Mouse (Mus musculus): ENCODE measurements at regions not wholly inside any gene's neighbourhood (a gene's known extent, or its start where the extent isn't known, plus 50 kb on each side); places are given as distances from the start of the nearest gene placed in this dataset.

GRCm38 (mm10) chrX:130808530-130809235 lies 1059.1 kb downstream of the Diaph2 start:
- Histone ChIP-seq H3K27ac (ENCODE audit: low read depth) (no peak overlapping the region), H3K36me3 (ENCODE audit: control insufficient read depth, insufficient read depth, low read length) (no peaks in the 10 kb centered on the region), H3K9me3 (ENCODE audit: control insufficient read depth, low read length) (no peaks in the 10 kb centered on the region), H3K4me3 (ENCODE audit: low read depth, low read length) (no peak overlapping the region), H3K4me2 (ENCODE audit: low read length) (no peak overlapping the region), H3K9ac (ENCODE audit: low read length) (no peak overlapping the region), H3K4me1 (replicated peaks; ENCODE audit: control insufficient read depth, insufficient read depth, low read length) (no peaks in the 10 kb centered on the region), H3K27me3 (replicated peaks; ENCODE audit: control insufficient read depth, insufficient read depth, low read length) (no peaks in the 10 kb centered on the region)
- ATAC-seq (replicated peaks; ENCODE audit: low FRiP score, low TSS enrichment, low read depth) (no peak), DNase-seq (ENCODE audit: low spot score) (no peak)
- 79% methylated on average over 3 of the region's 3 CpGs for WGBS

DNA sequence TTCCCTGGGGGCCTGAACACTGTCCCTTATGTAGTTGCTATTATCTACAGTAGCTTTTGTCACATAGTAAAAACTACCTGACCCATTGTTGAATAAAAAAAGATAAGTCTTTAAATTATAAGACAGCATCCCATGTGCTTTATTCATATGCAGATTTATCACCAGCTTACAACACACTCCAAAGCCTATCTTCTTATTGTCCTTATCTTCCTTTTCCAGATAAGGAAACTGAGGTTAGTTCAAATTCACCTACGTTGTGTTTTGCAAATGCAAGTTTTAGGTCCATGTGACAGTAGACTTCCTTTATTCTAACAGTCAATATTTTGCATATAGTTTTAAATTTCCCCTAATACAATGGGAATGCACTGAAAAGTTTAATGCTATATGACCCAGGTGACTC lies 1069.4 kb downstream of the Diaph2 start:
- Histone ChIP-seq H3K4me3 (ENCODE audit: low read depth, low read length) (no peak overlapping the region), H3K27me3 (replicated peaks; ENCODE audit: control insufficient read depth, insufficient read depth, low read length) (no peaks in the 10 kb centered on the region), H3K36me3 (ENCODE audit: control insufficient read depth, insufficient read depth, low read length) (no peaks in the 10 kb centered on the region), H3K4me2 (ENCODE audit: low read length) (no peak overlapping the region), H3K27ac (ENCODE audit: low read depth) (no peak overlapping the region), H3K9me3 (ENCODE audit: control insufficient read depth, low read length) (no peaks in the 10 kb centered on the region), H3K9ac (ENCODE audit: low read length) (no peak overlapping the region), H3K4me1 (replicated peaks; ENCODE audit: control insufficient read depth, insufficient read depth, low read length) (no peaks in the 10 kb centered on the region)
- 74% methylated on average over 1 of the region's 1 CpGs for WGBS
- ATAC-seq (replicated peaks; ENCODE audit: low FRiP score, low TSS enrichment, low read depth) = no peak
- DNase-seq (ENCODE audit: low spot score) = no peak

- no peak overlapping the region for H3K27ac ChIP-seq (ENCODE audit: low read depth)
- H3K4me1 ChIP-seq (replicated peaks; ENCODE audit: control insufficient read depth, insufficient read depth, low read length) = no peaks in the 10 kb centered on the region
- no peak overlapping the region for H3K4me2 ChIP-seq (ENCODE audit: low read length)
- no peak overlapping the region for H3K4me3 ChIP-seq (ENCODE audit: low read depth, low read length)
- H3K9ac ChIP-seq (ENCODE audit: low read length) = no peak overlapping the region
- no peaks in the 10 kb centered on the region for H3K27me3 ChIP-seq (replicated peaks; ENCODE audit: control insufficient read depth, insufficient read depth, low read length)
- DNase-seq (ENCODE audit: low spot score) = no peak
- 89% methylated on average over 1 of the region's 1 CpGs for WGBS
- ATAC-seq (replicated peaks; ENCODE audit: low FRiP score, low TSS enrichment, low read depth) = no peak
- no peaks in the 10 kb centered on the region for H3K36me3 ChIP-seq (ENCODE audit: control insufficient read depth, insufficient read depth, low read length)
- no peaks in the 10 kb centered on the region for H3K9me3 ChIP-seq (ENCODE audit: control insufficient read depth, low read length)
Measured at GRCm38 (mm10) chrX:130819707-130820106, 1070.2 kb downstream of the Diaph2 start.

GRCm38 (mm10) chrX:130820168-130820567 lies 1070.6 kb downstream of the Diaph2 start:
- no peak overlapping the region for H3K9ac ChIP-seq (ENCODE audit: low read length)
- no peaks in the 10 kb centered on the region for H3K27me3 ChIP-seq (replicated peaks; ENCODE audit: control insufficient read depth, insufficient read depth, low read length)
- no peaks in the 10 kb centered on the region for H3K4me1 ChIP-seq (replicated peaks; ENCODE audit: control insufficient read depth, insufficient read depth, low read length)
- DNase-seq (ENCODE audit: low spot score) (no peak), ATAC-seq (replicated peaks; ENCODE audit: low FRiP score, low TSS enrichment, low read depth) (no peak)
- H3K27ac ChIP-seq (ENCODE audit: low read depth) = no peak overlapping the region
- H3K4me3 ChIP-seq (ENCODE audit: low read depth, low read length) = no peak overlapping the region
- no peaks in the 10 kb centered on the region for H3K36me3 ChIP-seq (ENCODE audit: control insufficient read depth, insufficient read depth, low read length)
- H3K4me2 ChIP-seq (ENCODE audit: low read length) = no peak overlapping the region
- no peaks in the 10 kb centered on the region for H3K9me3 ChIP-seq (ENCODE audit: control insufficient read depth, low read length)
- WGBS = 83% methylated on average over 3 of the region's 3 CpGs

DNA sequence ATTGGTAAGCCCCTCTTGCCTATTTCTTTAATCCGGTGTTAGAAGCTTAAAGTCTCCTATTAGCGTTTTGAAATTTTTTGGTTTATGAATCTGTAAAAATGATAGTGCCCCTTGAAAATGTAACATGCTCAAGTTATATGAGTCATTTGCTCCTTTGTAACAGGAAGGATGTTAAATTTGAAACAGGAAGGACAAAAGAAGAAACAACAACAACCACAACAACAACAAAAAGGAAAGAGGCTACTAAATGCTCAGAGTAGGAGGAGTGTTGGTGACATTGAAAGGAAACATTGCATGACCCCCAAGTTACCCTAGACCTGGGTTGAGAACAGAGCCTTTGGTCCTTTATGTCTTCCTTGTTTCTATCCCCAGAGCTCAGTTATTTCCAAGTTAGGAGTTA lies 1074.4 kb downstream of the Diaph2 start:
- H3K9me3 ChIP-seq (ENCODE audit: control insufficient read depth, low read length) = no peaks in the 10 kb centered on the region
- no peaks in the 10 kb centered on the region for H3K36me3 ChIP-seq (ENCODE audit: control insufficient read depth, insufficient read depth, low read length)
- 93% methylated on average over 2 of the region's 2 CpGs for WGBS
- no peaks in the 10 kb centered on the region for H3K27me3 ChIP-seq (replicated peaks; ENCODE audit: control insufficient read depth, insufficient read depth, low read length)
- H3K27ac ChIP-seq (ENCODE audit: low read depth) = no peak overlapping the region
- H3K4me2 ChIP-seq (ENCODE audit: low read length) = no peak overlapping the region
- DNase-seq (ENCODE audit: low spot score) (no peak), ATAC-seq (replicated peaks; ENCODE audit: low FRiP score, low TSS enrichment, low read depth) (no peak)
- H3K4me1 ChIP-seq (replicated peaks; ENCODE audit: control insufficient read depth, insufficient read depth, low read length) = no peaks in the 10 kb centered on the region
- no peak overlapping the region for H3K9ac ChIP-seq (ENCODE audit: low read length)
- H3K4me3 ChIP-seq (ENCODE audit: low read depth, low read length) = no peak overlapping the region

DNA sequence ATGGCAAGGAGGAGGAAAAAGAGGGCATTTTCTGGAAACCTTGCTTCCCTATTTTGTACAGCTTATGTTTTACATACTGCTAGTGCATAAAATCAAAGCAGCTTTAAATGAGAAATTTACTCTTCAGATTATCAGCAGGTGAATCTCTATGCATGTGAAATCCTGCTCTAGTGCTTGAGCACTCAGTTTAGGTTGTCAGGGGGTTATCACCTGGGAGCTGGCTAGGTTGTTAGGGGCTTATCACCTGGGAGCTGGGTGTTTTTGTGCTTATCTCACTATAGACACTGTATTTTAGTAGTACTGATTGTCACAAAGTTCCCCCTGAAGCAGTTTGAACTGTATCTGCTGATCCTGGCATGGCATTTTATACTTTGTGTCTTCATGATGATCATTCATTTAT lies 1086.3 kb downstream of the Diaph2 start:
- Histone ChIP-seq H3K4me1 (replicated peaks; ENCODE audit: control insufficient read depth, insufficient read depth, low read length) (no peaks in the 10 kb centered on the region), H3K9ac (ENCODE audit: low read length) (no peak overlapping the region), H3K4me2 (ENCODE audit: low read length) (no peak overlapping the region), H3K27ac (ENCODE audit: low read depth) (no peak overlapping the region), H3K36me3 (ENCODE audit: control insufficient read depth, insufficient read depth, low read length) (no peaks in the 10 kb centered on the region), H3K9me3 (ENCODE audit: control insufficient read depth, low read length) (no peaks in the 10 kb centered on the region), H3K4me3 (ENCODE audit: low read depth, low read length) (no peak overlapping the region), H3K27me3 (replicated peaks; ENCODE audit: control insufficient read depth, insufficient read depth, low read length) (no peaks in the 10 kb centered on the region)
- DNase-seq (ENCODE audit: low spot score) (no peak), ATAC-seq (replicated peaks; ENCODE audit: low FRiP score, low TSS enrichment, low read depth) (no peak)

GRCm38 (mm10) chrX:130843141-130843540 lies 1093.6 kb downstream of the Diaph2 start:
- Histone ChIP-seq H3K4me1 (replicated peaks; ENCODE audit: control insufficient read depth, insufficient read depth, low read length) (no peaks in the 10 kb centered on the region), H3K27me3 (replicated peaks; ENCODE audit: control insufficient read depth, insufficient read depth, low read length) (no peaks in the 10 kb centered on the region), H3K9ac (ENCODE audit: low read length) (no peak overlapping the region), H3K36me3 (ENCODE audit: control insufficient read depth, insufficient read depth, low read length) (no peaks in the 10 kb centered on the region), H3K27ac (ENCODE audit: low read depth) (no peak overlapping the region), H3K9me3 (ENCODE audit: control insufficient read depth, low read length) (no peaks in the 10 kb centered on the region), H3K4me2 (ENCODE audit: low read length) (no peak overlapping the region), H3K4me3 (ENCODE audit: low read depth, low read length) (no peak overlapping the region)
- DNase-seq (ENCODE audit: low spot score) = peak; percentile 50
- no peak for ATAC-seq (replicated peaks; ENCODE audit: low FRiP score, low TSS enrichment, low read depth)
- 76% methylated on average over 3 of the region's 3 CpGs for WGBS

- H3K4me2 ChIP-seq (ENCODE audit: low read length) = no peak overlapping the region
- H3K27me3 ChIP-seq (replicated peaks; ENCODE audit: control insufficient read depth, insufficient read depth, low read length) = no peaks in the 10 kb centered on the region
- 86% methylated on average over 1 of the region's 1 CpGs for WGBS
- no peak for ATAC-seq (replicated peaks; ENCODE audit: low FRiP score, low TSS enrichment, low read depth)
- no peak for DNase-seq (ENCODE audit: low spot score)
- H3K4me1 ChIP-seq (replicated peaks; ENCODE audit: control insufficient read depth, insufficient read depth, low read length) = no peaks in the 10 kb centered on the region
- no peaks in the 10 kb centered on the region for H3K9me3 ChIP-seq (ENCODE audit: control insufficient read depth, low read length)
- H3K9ac ChIP-seq (ENCODE audit: low read length) = no peak overlapping the region
- H3K4me3 ChIP-seq (ENCODE audit: low read depth, low read length) = no peak overlapping the region
- H3K27ac ChIP-seq (ENCODE audit: low read depth) = no peak overlapping the region
- no peaks in the 10 kb centered on the region for H3K36me3 ChIP-seq (ENCODE audit: control insufficient read depth, insufficient read depth, low read length)
Measured at GRCm38 (mm10) chrX:130866506-130866905, 1117.0 kb downstream of the Diaph2 start.

DNA sequence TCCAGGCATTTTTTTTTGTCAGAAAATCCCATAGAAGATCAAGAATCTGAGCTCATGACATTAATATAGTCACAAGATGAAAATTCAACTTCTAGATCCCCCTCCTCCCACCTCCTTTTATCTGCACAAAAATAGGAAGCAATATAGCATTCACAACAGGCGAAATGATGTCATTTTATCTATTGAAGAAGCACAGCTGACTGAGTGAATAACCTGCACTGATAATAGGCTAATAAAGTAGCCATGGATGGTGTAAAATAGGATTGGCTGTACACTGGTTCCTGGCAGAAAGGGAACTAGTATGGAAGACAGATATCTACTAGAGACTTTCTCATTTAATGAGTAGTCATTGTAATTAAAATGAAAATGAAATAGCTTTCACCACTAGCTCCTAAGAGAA lies 1124.6 kb downstream of the Diaph2 start:
- no peaks in the 10 kb centered on the region for H3K9me3 ChIP-seq (ENCODE audit: control insufficient read depth, low read length)
- WGBS = 45% methylated on average over 1 of the region's 1 CpGs
- no peaks in the 10 kb centered on the region for H3K27me3 ChIP-seq (replicated peaks; ENCODE audit: control insufficient read depth, insufficient read depth, low read length)
- no peak for DNase-seq (ENCODE audit: low spot score)
- no peak overlapping the region for H3K9ac ChIP-seq (ENCODE audit: low read length)
- ATAC-seq (replicated peaks; ENCODE audit: low FRiP score, low TSS enrichment, low read depth) = no peak
- no peak overlapping the region for H3K4me2 ChIP-seq (ENCODE audit: low read length)
- H3K36me3 ChIP-seq (ENCODE audit: control insufficient read depth, insufficient read depth, low read length) = no peaks in the 10 kb centered on the region
- no peak overlapping the region for H3K4me3 ChIP-seq (ENCODE audit: low read depth, low read length)
- H3K4me1 ChIP-seq (replicated peaks; ENCODE audit: control insufficient read depth, insufficient read depth, low read length) = no peaks in the 10 kb centered on the region
- no peak overlapping the region for H3K27ac ChIP-seq (ENCODE audit: low read depth)

Data from intestine, embryonic 14.5 days (tissue).